Mouse (Mus musculus): ENCODE data around the gene Adar. TPM values are rescaled to one million over a fixed set of nuclear protein-coding genes. Genes with fewer than 3 reads are reported as not detected.
A peak's percentile ranks its signal among the peaks of the same experiment; 100 is the strongest.

Adar gene
- polyA plus RNA-seq (2014; fragmentation: Nextera tagmentation; extraction: Ambion mirVana), result 12.6 and 14.0 TPM in 2 replicates

- peak within 1 kb of the TSS; percentile 80 for H3K4me2 ChIP-seq
- no peak within 1 kb of the TSS for H3K27ac ChIP-seq (ENCODE audit: low read depth, low read length)
- 7% methylated on average over 28 of the region's 28 CpGs for WGBS
- DNase-seq (ENCODE audit: low spot score), result peak; percentile 81
- no peaks in the 10 kb centered on the region for H3K36me3 ChIP-seq (ENCODE audit: control insufficient read depth, insufficient read depth, low read length)
- ATAC-seq (replicated peaks; ENCODE audit: low FRiP score), result peak; percentile 72
- no peaks in the 10 kb centered on the region for H3K9me3 ChIP-seq (ENCODE audit: control insufficient read depth, low read length)
- no peaks in the 10 kb centered on the region; the same call in 1 of the 2 replicates for H3K4me1 ChIP-seq (replicated peaks; ENCODE audit: control insufficient read depth, insufficient read depth, low read length)
- peak within 1 kb of the TSS; percentile 70 for H3K4me3 ChIP-seq (ENCODE audit: low read depth, low read length)
- no peaks in the 10 kb centered on the region for H3K27me3 ChIP-seq (replicated peaks; ENCODE audit: control insufficient read depth, insufficient read depth, low read length)
- peak within 1 kb of the TSS; percentile 55 for H3K9ac ChIP-seq (ENCODE audit: low read depth, low read length)
These were observed at the start of gene Adar for GRCm38 (mm10) chr3:89714359-89715206. TSS of gene Adar (plus strand) at chr3:89715022.

GRCm38 (mm10) chr3:89667131-89667530 is 47.7 kb upstream of the Adar start:
- DNase-seq (ENCODE audit: low spot score), result no peak
- WGBS, result 23% methylated on average over 11 of the region's 11 CpGs
- H3K36me3 ChIP-seq (ENCODE audit: control insufficient read depth, insufficient read depth, low read length), result no peaks in the 10 kb centered on the region
- H3K27me3 ChIP-seq (replicated peaks; ENCODE audit: control insufficient read depth, insufficient read depth, low read length), result no peaks in the 10 kb centered on the region
- no peak overlapping the region for H3K27ac ChIP-seq (ENCODE audit: low read depth, low read length)
- no peak for ATAC-seq (replicated peaks; ENCODE audit: low FRiP score)
- no peak overlapping the region for H3K4me3 ChIP-seq (ENCODE audit: low read depth, low read length)
- no peaks in the 10 kb centered on the region for H3K9me3 ChIP-seq (ENCODE audit: control insufficient read depth, low read length)
- H3K4me1 ChIP-seq (replicated peaks; ENCODE audit: control insufficient read depth, insufficient read depth, low read length), result no peaks in the 10 kb centered on the region
- no peak overlapping the region for H3K9ac ChIP-seq (ENCODE audit: low read depth, low read length)
- 0 out of 2 replicates have a peak overlapping the region, but pooled peaks have one; percentile 1 for H3K4me2 ChIP-seq

GRCm38 (mm10) chr3:89671334-89671733 is 43.5 kb upstream of the Adar start:
- Histone ChIP-seq H3K9ac (ENCODE audit: low read depth, low read length) (no peak overlapping the region), H3K27ac (ENCODE audit: low read depth, low read length) (no peak overlapping the region), H3K4me1 (replicated peaks; ENCODE audit: control insufficient read depth, insufficient read depth, low read length) (no peaks in the 10 kb centered on the region), H3K9me3 (ENCODE audit: control insufficient read depth, low read length) (no peaks in the 10 kb centered on the region), H3K4me3 (ENCODE audit: low read depth, low read length) (no peak overlapping the region), H3K4me2 (no peak overlapping the region), H3K27me3 (replicated peaks; ENCODE audit: control insufficient read depth, insufficient read depth, low read length) (no peaks in the 10 kb centered on the region), H3K36me3 (ENCODE audit: control insufficient read depth, insufficient read depth, low read length) (no peaks in the 10 kb centered on the region)
- no peak for DNase-seq (ENCODE audit: low spot score)
- WGBS, result 46% methylated on average over 6 of the region's 6 CpGs
- no peak for ATAC-seq (replicated peaks; ENCODE audit: low FRiP score)

DNA sequence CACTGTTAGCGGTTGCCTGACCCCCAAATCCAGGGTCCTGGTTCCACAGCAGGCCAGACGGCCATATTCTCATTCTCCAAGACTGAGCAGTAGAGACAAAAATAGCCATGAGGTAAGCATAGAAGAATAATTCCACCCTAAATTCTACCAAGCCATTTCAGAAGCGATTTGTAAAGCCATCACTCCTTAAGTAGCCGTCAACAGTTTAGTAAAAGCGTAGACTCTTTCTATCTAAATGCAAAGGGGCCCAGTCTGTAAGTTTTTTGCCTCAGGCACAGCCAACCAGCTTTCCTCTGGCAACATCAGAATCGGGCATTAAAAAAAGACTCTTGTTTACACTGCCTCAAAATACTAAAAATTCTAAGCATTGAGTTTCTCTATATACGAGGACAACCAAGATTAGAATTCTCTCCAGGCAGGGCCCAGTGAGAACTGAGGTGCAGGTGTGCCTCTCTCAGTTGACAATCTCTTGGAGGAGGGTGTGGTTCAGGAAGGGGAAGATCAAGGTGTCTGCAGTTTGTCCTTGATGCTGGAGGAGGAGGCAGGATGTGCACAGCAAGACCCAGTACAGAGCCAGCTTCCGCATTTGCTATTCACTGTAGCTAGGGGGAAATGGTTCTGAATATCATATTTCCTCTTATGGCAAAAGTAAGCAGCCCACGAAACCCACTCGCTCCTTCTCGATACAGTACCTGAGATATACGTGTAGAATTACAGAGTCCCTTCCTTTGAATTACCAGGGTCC is 42.1 kb upstream of the Adar start:
- no peak for DNase-seq (ENCODE audit: low spot score)
- Histone ChIP-seq H3K27me3 (replicated peaks; ENCODE audit: control insufficient read depth, insufficient read depth, low read length) (no peaks in the 10 kb centered on the region), H3K9ac (ENCODE audit: low read depth, low read length) (no peak overlapping the region), H3K36me3 (ENCODE audit: control insufficient read depth, insufficient read depth, low read length) (no peaks in the 10 kb centered on the region), H3K4me3 (ENCODE audit: low read depth, low read length) (no peak overlapping the region), H3K4me2 (no peak overlapping the region), H3K27ac (ENCODE audit: low read depth, low read length) (no peak overlapping the region), H3K9me3 (ENCODE audit: control insufficient read depth, low read length) (no peaks in the 10 kb centered on the region), H3K4me1 (replicated peaks; ENCODE audit: control insufficient read depth, insufficient read depth, low read length) (no peaks in the 10 kb centered on the region)
- WGBS, result 79% methylated on average over 12 of the region's 12 CpGs
- ATAC-seq (replicated peaks; ENCODE audit: low FRiP score), result no peak

GRCm38 (mm10) chr3:89677617-89678016 is 37.2 kb upstream of the Adar start:
- Histone ChIP-seq H3K27ac (ENCODE audit: low read depth, low read length) (no peak overlapping the region), H3K4me3 (ENCODE audit: low read depth, low read length) (no peak overlapping the region), H3K9me3 (ENCODE audit: control insufficient read depth, low read length) (no peaks in the 10 kb centered on the region), H3K27me3 (replicated peaks; ENCODE audit: control insufficient read depth, insufficient read depth, low read length) (0 out of 2 replicates have a peak, but pooled peaks cover 2% of the 10 kb centered on the region), H3K4me1 (replicated peaks; ENCODE audit: control insufficient read depth, insufficient read depth, low read length) (no peaks in the 10 kb centered on the region), H3K9ac (ENCODE audit: low read depth, low read length) (no peak overlapping the region), H3K4me2 (no peak overlapping the region), H3K36me3 (ENCODE audit: control insufficient read depth, insufficient read depth, low read length) (no peaks in the 10 kb centered on the region)
- WGBS, result 74% methylated on average over 5 of the region's 5 CpGs
- no peak for DNase-seq (ENCODE audit: low spot score)
- ATAC-seq (replicated peaks; ENCODE audit: low FRiP score), result no peak

DNA sequence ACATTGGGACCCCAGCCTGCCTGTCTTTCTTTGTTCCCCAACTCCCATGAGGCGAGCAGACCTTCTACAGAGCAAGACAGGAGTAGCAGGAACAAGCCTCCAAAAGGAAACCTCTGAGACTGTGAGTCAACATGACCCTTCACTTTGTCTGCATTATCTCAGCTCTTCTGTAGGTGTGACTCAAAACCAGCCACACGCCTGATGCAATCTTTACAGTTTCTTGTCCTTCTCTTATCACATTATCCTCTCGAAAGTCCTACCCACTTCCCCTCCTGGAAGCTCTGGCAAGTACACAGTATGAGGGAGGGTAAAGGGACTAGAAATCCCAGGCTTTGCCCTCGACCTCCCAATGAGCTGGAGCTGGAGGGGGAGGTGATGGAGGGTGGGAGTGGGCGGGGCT is 28.8 kb upstream of the Adar start:
- H3K4me2 ChIP-seq, result no peak overlapping the region
- ATAC-seq (replicated peaks; ENCODE audit: low FRiP score), result no peak
- H3K4me1 ChIP-seq (replicated peaks; ENCODE audit: control insufficient read depth, insufficient read depth, low read length), result no peaks in the 10 kb centered on the region
- H3K9me3 ChIP-seq (ENCODE audit: control insufficient read depth, low read length), result no peaks in the 10 kb centered on the region
- H3K27ac ChIP-seq (ENCODE audit: low read depth, low read length), result no peak overlapping the region
- H3K9ac ChIP-seq (ENCODE audit: low read depth, low read length), result no peak overlapping the region
- peaks cover 2% of the 10 kb centered on the region; the same call in 1 of the 2 replicates for H3K27me3 ChIP-seq (replicated peaks; ENCODE audit: control insufficient read depth, insufficient read depth, low read length)
- WGBS, result 33% methylated on average over 5 of the region's 5 CpGs
- H3K4me3 ChIP-seq (ENCODE audit: low read depth, low read length), result no peak overlapping the region
- no peak for DNase-seq (ENCODE audit: low spot score)
- no peaks in the 10 kb centered on the region for H3K36me3 ChIP-seq (ENCODE audit: control insufficient read depth, insufficient read depth, low read length)

DNA sequence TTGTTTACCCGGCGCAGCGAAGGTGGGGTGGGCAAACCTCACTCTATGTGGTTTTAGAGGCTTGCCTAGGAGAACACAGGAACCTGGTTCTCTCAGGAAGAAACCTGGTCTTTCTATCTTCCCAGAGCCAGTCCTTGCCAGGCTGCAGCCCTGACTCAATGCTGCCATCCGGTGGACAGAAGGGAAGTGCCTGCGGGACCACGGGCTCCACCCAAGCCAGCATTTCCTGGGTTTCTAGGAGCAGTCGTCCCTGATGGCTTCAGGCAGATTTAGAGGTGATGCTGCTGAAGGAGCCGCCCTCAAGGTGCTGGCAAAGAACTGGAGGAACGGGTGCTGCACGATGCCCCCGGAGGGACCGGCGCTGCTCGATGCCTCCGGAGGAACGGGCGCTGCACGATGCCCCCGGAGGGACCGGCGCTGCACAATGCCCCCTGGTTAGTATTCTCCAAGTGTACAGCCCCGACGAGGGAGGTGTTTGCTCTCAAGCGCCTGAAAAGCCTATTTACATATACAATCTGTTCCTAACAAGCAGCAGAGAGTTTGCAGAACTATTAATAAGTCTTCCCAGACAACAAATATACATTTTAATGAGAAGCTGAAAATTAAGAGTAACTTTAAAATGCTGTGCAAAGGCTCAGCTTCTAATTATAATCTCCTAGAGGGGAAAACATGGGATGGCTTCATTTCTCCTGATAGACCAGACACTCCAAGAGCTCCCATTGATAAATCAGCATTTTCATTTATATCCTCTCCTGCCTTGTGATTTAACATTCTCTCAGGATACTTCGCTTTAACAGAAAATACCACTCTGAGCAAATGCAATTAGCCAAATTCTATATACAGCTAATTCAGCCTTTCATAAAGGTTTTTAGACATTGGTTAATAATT is 25.9 kb upstream of the Adar start:
- Histone ChIP-seq H3K36me3 (ENCODE audit: control insufficient read depth, insufficient read depth, low read length) (no peaks in the 10 kb centered on the region), H3K4me1 (replicated peaks; ENCODE audit: control insufficient read depth, insufficient read depth, low read length) (no peaks in the 10 kb centered on the region), H3K9ac (ENCODE audit: low read depth, low read length) (no peak overlapping the region), H3K4me2 (peak overlapping the region; percentile 52), H3K4me3 (ENCODE audit: low read depth, low read length) (peak overlapping the region; percentile 34), H3K27ac (ENCODE audit: low read depth, low read length) (no peak overlapping the region), H3K9me3 (ENCODE audit: control insufficient read depth, low read length) (no peaks in the 10 kb centered on the region), H3K27me3 (replicated peaks; ENCODE audit: control insufficient read depth, insufficient read depth, low read length) (no peaks in the 10 kb centered on the region)
- ATAC-seq (replicated peaks; ENCODE audit: low FRiP score), result peak; percentile 47; the same call in 1 of the 2 replicates
- WGBS, result 10% methylated on average over 25 of the region's 25 CpGs
- peak; percentile 82 for DNase-seq (ENCODE audit: low spot score)

- Histone ChIP-seq H3K4me2 (no peak overlapping the region), H3K27me3 (replicated peaks; ENCODE audit: control insufficient read depth, insufficient read depth, low read length) (no peaks in the 10 kb centered on the region), H3K4me3 (ENCODE audit: low read depth, low read length) (no peak overlapping the region), H3K4me1 (replicated peaks; ENCODE audit: control insufficient read depth, insufficient read depth, low read length) (no peaks in the 10 kb centered on the region), H3K27ac (ENCODE audit: low read depth, low read length) (no peak overlapping the region), H3K36me3 (ENCODE audit: control insufficient read depth, insufficient read depth, low read length) (no peaks in the 10 kb centered on the region), H3K9ac (ENCODE audit: low read depth, low read length) (no peak overlapping the region), H3K9me3 (ENCODE audit: control insufficient read depth, low read length) (no peaks in the 10 kb centered on the region)
- ATAC-seq (replicated peaks; ENCODE audit: low FRiP score) (no peak), DNase-seq (ENCODE audit: low spot score) (no peak)
- 61% methylated on average over 9 of the region's 9 CpGs for WGBS
These were observed 23.0 kb upstream of the Adar start for GRCm38 (mm10) chr3:89691776-89692175.

All from liver, embryonic 11.5 days (tissue).